Mouse (Mus musculus) left cerebral cortex, adult 8-10 months (tissue): Measurements from ENCODE around the gene Slc28a3. TPM values are rescaled to one million over a fixed set of nuclear protein-coding genes. Genes with fewer than 3 reads are reported as not detected.

Experiments
- DNase-seq, 2 experiments: peaks; one replicate each; pipeline ENCODE4 v3.0.0; 2022; ENCODE audit warnings: low spot score in 2 of 2
- total RNA-seq, 4 experiments: library from RNA; stranded (reverse); gene quantifications; 2 replicates each; pipeline ENCODE4 v1.2.4; 2022

The Slc28a3 gene
- total RNA-seq = under 1 TPM in 2 of 4 experiments, not detected in 2; 0.09 to 0.26 TPM

DNA sequence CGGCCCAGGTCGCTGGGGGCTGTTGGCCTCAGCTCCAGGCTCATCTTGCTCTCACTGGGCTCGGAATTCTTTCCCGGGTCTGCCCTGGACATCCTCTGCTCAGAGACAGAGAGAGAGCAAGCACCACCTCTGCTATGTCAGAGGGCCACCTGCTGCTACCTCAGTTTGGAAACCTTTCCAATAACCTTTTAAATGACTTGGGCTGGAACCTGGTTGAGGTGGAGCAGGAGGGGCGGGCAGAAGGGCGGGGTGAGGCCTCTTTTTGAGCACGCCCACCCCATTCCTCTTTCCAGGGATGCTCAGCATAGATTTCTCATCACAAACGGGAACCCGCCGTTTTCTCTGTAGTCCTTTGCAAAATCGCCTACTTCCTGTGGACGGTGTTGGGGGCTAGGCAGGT, at the start of gene Slc28a3:
TSS of gene Slc28a3 (minus strand) at position 162 of the 400 bp plus-strand sequence.
- no peak for DNase-seq

- no peak for DNase-seq
These were observed 47.3 kb upstream of the Slc28a3 start for GRCm38 (mm10) chr13:58657987-58658386.

DNA sequence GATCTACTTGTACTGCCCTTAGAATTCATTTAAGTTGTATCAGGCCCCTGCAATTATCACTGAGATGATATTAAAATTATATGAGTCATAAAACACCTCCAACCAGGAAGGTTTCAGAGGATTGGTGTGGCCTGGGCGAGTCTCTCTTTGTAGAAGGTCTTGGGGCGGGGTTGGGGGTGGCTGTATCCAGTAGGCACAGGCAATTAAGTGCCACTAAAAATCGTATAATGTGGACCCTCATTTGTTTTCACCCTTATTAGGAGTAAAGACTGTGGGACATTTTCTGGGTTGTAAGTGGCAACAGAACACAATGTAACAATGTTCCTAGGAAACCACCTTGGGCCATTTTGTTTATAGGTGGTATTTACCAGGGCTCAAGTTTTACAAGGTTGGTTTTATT, 46.2 kb upstream of the Slc28a3 start:
- DNase-seq = no peak

GRCm38 (mm10) chr13:58655552-58655951, 44.9 kb upstream of the Slc28a3 start:
- DNase-seq = no peak

DNA sequence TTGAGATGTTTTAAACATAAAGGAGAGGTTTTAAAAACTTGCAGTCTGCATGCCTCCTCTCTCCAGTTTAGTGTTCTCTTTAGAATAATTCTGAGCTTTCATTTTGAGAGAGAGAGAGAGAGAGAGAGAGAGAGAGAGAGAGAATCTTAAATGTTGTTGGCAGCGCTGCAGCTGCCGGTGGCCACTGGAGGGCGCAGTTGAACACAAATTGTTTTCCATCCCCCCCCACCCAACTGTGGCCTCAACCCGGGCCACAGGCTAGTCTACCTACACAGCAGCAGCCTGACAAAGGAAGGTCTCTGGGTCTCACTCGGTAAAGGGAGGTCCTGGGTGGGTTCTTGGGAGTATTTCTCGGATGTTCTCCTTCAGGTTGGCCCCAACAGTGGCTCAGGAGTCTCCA, 29.7 kb upstream of the Slc28a3 start:
- DNase-seq = peak; percentile 20 to 37

DNA sequence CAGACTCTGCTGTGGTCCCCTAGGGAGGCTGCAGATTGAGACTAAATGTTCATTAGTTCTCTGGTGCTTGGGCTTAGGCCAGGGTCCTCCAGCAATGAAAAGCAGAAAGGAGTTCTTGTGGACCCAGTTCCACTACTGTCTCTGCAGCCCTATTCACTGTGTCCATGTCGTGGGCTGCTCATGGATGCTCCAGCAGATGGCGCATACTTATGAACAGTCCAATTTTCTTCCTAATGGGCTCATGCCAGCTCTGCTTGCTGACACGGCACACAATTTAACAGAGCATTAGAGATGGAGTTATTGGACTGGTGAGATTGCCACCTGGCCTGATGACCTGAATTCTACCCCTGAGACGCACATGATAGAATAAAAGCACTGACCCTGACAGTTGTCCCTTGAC, 28.3 kb upstream of the Slc28a3 start:
- DNase-seq = peak; percentile 44 to 58

DNA sequence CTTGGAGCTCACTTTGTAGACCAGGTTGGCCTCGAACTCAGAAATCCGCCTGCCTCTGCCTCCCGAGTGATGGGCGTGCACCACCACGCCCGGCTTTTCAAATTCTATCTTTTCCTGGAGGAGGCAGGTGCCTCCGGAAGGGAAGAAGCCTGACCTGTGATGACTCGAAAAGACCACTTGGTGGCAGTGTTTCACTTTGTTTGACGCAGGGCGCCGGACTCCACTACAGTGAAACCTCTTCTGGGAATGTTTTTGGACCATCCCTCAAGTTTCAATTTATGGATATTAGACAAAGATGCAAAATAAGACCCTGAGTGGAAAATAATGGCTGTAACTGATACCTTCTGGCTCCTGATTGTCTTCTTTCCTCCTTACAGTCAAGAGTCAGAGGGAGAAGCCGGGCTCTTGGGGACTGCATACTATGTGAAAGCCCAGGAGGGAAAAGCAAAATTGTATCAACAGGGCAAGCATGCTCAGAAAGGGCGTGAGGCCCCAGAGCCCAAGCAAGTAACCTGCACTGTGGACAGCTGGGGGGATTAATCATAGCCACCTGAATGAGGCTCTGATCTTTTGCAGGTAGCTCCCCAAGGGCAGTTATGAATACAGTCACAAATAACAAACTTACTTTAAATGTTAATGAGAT, 26.8 kb upstream of the Slc28a3 start:
- DNase-seq = peak; percentile 33 to 34

DNA sequence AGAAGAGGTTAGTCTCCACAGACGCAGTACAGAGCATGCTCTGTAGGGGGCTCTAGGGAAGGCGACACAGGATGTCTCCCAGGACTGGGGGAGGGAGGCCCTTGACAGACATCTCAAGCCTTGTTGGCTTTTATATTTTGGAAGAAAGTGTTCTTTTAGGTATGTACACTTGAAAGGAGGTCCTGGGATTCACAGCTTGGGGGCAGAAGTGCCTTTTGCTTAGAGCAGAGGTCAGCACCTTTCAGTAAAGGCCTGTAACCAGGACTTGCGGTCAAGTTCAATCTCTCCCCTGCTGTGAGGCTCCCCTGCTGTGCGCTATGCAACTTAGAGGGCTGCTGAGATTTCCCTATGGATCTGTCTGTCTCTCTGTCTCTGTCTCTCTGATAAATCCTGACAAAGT, 23.2 kb upstream of the Slc28a3 start:
- DNase-seq = no peak

GRCm38 (mm10) chr13:58630756-58631155, 20.1 kb upstream of the Slc28a3 start:
- no peak for DNase-seq

GRCm38 (mm10) chr13:58629365-58630050, 18.8 kb upstream of the Slc28a3 start:
- DNase-seq = no peak

- no peak for DNase-seq
These were observed 12.0 kb upstream of the Slc28a3 start for GRCm38 (mm10) chr13:58622647-58623046.

- no peak for DNase-seq
These were observed 8.6 kb upstream of the Slc28a3 start for GRCm38 (mm10) chr13:58619301-58619700.

DNA sequence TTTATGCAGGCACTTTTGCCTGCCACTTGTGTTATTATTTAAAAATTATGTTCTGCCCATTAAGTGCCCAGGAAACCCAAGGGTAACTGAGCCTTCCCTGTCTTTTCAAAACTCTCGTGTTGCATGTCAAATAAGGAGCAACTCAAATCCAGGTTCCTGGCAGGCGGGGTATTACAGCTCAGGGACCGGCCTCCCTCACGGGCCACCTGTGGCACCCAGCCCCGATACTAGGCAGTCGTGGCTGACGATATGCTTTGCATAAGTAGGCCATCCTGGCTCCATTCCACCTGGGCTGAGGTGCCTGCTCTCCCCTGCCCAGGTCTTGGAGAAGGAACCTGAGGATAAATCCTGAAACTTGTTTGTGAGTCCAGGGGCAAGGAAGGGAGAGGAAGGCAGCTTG, 618 bp downstream of the Slc28a3 start:
- DNase-seq = no peak

- DNase-seq = no peak
These were observed 9.3 kb downstream of the Slc28a3 start for GRCm38 (mm10) chr13:58601201-58601855.

GRCm38 (mm10) chr13:58598578-58598977, 12.1 kb downstream of the Slc28a3 start:
- no peak for DNase-seq

DNA sequence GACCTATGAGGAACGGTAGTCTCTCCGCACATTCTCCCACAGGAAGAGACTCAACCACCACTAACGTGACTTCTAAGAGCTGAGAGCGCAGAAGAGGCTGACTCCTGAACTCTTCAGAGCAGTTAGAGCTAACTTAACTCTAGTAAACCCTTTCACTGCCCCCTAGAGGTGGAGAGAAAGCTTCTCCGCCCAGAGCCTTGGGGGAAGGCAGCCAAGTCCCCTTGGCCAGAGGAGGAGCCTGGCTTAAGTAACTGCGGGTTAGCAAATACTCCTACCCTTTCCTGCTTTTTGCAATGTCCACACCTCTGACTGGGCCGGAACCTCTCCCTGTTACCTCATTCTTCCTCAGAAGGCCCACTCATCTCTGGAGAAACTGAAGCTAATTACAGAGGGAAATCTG, 17.5 kb downstream of the Slc28a3 start:
- no peak for DNase-seq

- DNase-seq = no peak
These were observed 18.8 kb downstream of the Slc28a3 start for GRCm38 (mm10) chr13:58591912-58592311.

GRCm38 (mm10) chr13:58590630-58591029, 20.0 kb downstream of the Slc28a3 start:
- DNase-seq = peak in 1 of 2 experiments; percentile 17

DNA sequence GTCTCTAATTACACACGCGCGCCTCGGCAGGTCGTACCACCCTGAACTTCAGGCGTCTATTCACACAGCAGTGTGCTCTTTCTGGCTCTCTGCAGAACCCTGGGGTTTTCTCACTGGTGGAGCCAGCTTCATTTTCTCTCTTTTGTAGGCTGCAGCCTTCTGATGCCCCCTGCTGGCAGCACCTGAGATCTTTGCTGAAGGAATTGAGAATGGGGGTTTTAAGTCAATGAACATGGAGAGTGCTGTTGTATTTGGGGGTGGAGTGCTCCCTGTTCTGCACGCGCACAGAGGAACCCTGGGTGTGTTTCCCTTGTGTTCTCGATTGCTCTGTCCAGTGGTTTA, 21.2 kb downstream of the Slc28a3 start:
- peak; percentile 34 to 65 for DNase-seq

GRCm38 (mm10) chr13:58588655-58589516, 21.8 kb downstream of the Slc28a3 start:
- DNase-seq = peak in 1 of 2 experiments; percentile 15

DNA sequence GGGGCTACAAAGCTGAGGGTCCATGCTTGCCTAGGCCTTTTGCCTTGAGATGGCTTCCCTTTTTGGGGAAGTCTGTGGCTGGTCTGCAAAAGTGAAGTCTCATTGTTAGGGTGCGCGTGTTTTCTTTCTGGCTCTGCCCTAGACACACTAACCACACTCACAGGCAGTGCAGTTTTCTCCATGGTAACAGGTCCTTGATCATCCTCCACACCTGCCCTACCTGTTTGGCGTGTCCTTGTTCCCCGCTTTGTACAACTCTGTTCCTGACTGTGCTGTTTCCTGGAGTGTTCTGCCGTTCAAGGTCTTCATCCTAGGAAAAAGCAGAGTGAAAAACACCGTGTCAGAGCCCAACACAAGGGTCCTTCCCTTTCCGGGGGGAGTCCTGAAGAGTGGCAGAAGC, 22.7 kb downstream of the Slc28a3 start:
- DNase-seq = no peak

DNA sequence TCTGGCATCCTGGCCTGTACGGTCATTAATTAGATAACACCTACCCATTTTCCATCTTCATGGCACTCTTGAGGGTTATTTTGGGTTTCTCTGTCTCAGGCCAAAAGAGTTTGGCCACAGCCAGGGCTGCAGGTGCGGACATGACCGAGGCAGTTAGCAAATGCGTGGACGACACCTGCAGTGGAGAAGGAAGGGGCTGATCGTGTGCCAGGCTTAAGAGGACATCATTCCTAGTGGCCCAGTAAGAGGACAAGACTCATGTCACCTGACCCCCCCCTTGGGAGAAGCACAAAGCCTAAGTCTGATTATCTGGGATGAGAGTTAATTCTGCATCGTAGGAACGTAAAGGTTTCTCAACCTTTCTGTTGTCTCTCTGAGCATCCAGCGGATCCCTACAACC, 44.5 kb downstream of the Slc28a3 start:
- no peak for DNase-seq
